Mouse (Mus musculus) bone marrow macrophage, adult 2 months (primary cell): ENCODE results near the gene Dnase1l1. TPM values are rescaled to one million over a fixed set of nuclear protein-coding genes. Genes with fewer than 3 reads are reported as not detected.

Experiments used
- H3K27ac ChIP-seq: 2 replicates; pipeline ENCODE4 v1.5.1; 2012; ENCODE audit warnings: low read depth, low read length; ENCODE audit not compliant: insufficient read depth
- H3K4me1 ChIP-seq: 2 replicates; pipeline ENCODE4 v1.6.1; 2012; ENCODE audit warnings: low read length; ENCODE audit not compliant: control insufficient read depth, insufficient read depth
- H3K4me3 ChIP-seq: 2 replicates; pipeline ENCODE4 v1.5.1; 2012; ENCODE audit warnings: mild to moderate bottlenecking, low read length, moderate library complexity; ENCODE audit not compliant: insufficient read depth
- CTCF ChIP-seq: IDR thresholded peaks from 2 replicates; pipeline ENCODE4 v1.5.1; 2012; ENCODE audit warnings: low read depth, mild to moderate bottlenecking, low read length, moderate library complexity
- POLR2A ChIP-seq: IDR thresholded peaks from 2 replicates; pipeline ENCODE4 v1.6.1; 2012; ENCODE audit warnings: mild to moderate bottlenecking, low read depth, low read length, borderline replicate concordance
- polyA plus RNA-seq: library from polyadenylated mRNA; stranded (reverse); fragments of >200 nt; gene quantifications from 2 replicates; pipeline ENCODE4 v1.2.4, GENCODE M21; 2012; ENCODE audit not compliant: missing spikeins, insufficient read depth, insufficient read length

Dnase1l1 gene
- polyA plus RNA-seq, 1 experiment = 292 TPM

GRCm38 (mm10) chrX:74245687-74246086 is 36.5 kb downstream of the Dnase1l1 start:
- Histone ChIP-seq H3K4me3 (peak overlapping the region; percentile 65), H3K4me1 (peaks cover 36% of the 10 kb centered on the region)

GRCm38 (mm10) chrX:74245107-74245506 is 37.0 kb downstream of the Dnase1l1 start:
- peaks cover 34% of the 10 kb centered on the region for H3K4me1 ChIP-seq
- TF ChIP-seq POLR2A (no peak), CTCF (no peak)
- H3K27ac ChIP-seq = peak overlapping the region; percentile 73
- peak overlapping the region; percentile 65 for H3K4me3 ChIP-seq

More at GRCm38 (mm10) chrX:74245687-74246086, 36.5 kb downstream of the Dnase1l1 start:
- peak overlapping the region; percentile 73 for H3K27ac ChIP-seq
- TF ChIP-seq POLR2A = no peak
- no peak for TF ChIP-seq CTCF

GRCm38 (mm10) chrX:74244614-74245083 is 37.5 kb downstream of the Dnase1l1 start:
- peaks cover 32% of the 10 kb centered on the region for H3K4me1 ChIP-seq
- TF ChIP-seq POLR2A (no peak), CTCF (no peak)
- H3K27ac ChIP-seq = peak overlapping the region; percentile 96
- H3K4me3 ChIP-seq = peak overlapping the region; percentile 65

- H3K4me1 ChIP-seq = peaks cover 29% of the 10 kb centered on the region
- peak overlapping the region; percentile 65; the same call in 1 of the 2 replicates for H3K4me3 ChIP-seq
- no peak for TF ChIP-seq POLR2A
- TF ChIP-seq CTCF = no peak
- peak overlapping the region; percentile 96 for H3K27ac ChIP-seq
These were observed 38.3 kb downstream of the Dnase1l1 start for GRCm38 (mm10) chrX:74243807-74244206.

GRCm38 (mm10) chrX:74243396-74243795 is 38.7 kb downstream of the Dnase1l1 start:
- H3K4me3 ChIP-seq = peak overlapping the region; percentile 37; the same call in 1 of the 2 replicates
- TF ChIP-seq CTCF = no peak
- TF ChIP-seq POLR2A = no peak
- peak overlapping the region; percentile 96 for H3K27ac ChIP-seq

GRCm38 (mm10) chrX:74240332-74240731 is 41.8 kb downstream of the Dnase1l1 start:
- Histone ChIP-seq H3K4me3 (no peak overlapping the region), H3K27ac (no peak overlapping the region), H3K4me1 (peaks cover 25% of the 10 kb centered on the region)
- no peak for TF ChIP-seq CTCF
- no peak for TF ChIP-seq POLR2A

More at GRCm38 (mm10) chrX:74243396-74243795, 38.7 kb downstream of the Dnase1l1 start:
- H3K4me1 ChIP-seq = peaks cover 29% of the 10 kb centered on the region

- H3K4me1 ChIP-seq = no peaks in the 10 kb centered on the region
- no peak overlapping the region for H3K27ac ChIP-seq
- H3K4me3 ChIP-seq = no peak overlapping the region
- no peak for TF ChIP-seq POLR2A
- no peak for TF ChIP-seq CTCF
These were observed 48.9 kb downstream of the Dnase1l1 start for GRCm38 (mm10) chrX:74233196-74233595.

GRCm38 (mm10) chrX:74230038-74230437 is 52.1 kb downstream of the Dnase1l1 start:
- Histone ChIP-seq H3K4me1 (no peaks in the 10 kb centered on the region), H3K27ac (no peak overlapping the region), H3K4me3 (no peak overlapping the region)
- no peak for TF ChIP-seq CTCF
- no peak for TF ChIP-seq POLR2A

Other genes with a start within 250 kb of the Dnase1l1 start
- not detected in 2 replicates for gene Opn1mw, start 154.9 kb downstream of the Dnase1l1 start, polyA plus RNA-seq
- 26.2 and 27.3 TPM in 2 replicates for gene Mecp2, start 147.0 kb downstream of the Dnase1l1 start, polyA plus RNA-seq
- gene Tex28, start 114.5 kb downstream of the Dnase1l1 start, polyA plus RNA-seq = not detected in 2 replicates
- gene Tktl1, start 105.1 kb downstream of the Dnase1l1 start, polyA plus RNA-seq = not detected in 2 replicates
- gene Flna, start 32.5 kb downstream of the Dnase1l1 start, polyA plus RNA-seq = 326 and 442 TPM in 2 replicates
- 61.4 and 66.9 TPM in 2 replicates for gene Emd, start 27.6 kb downstream of the Dnase1l1 start, polyA plus RNA-seq
- 136 and 172 TPM in 2 replicates for gene Rpl10, start 11.5 kb downstream of the Dnase1l1 start, polyA plus RNA-seq
- gene Taz, start 425 bp downstream of the Dnase1l1 start, polyA plus RNA-seq = 74.6 and 79.4 TPM in 2 replicates
- 529 and 540 TPM in 2 replicates for gene Atp6ap1, start 14.8 kb upstream of the Dnase1l1 start, polyA plus RNA-seq
- gene Gdi1, start 22.7 kb upstream of the Dnase1l1 start, polyA plus RNA-seq = 160 and 185 TPM in 2 replicates
- 76.2 and 87.8 TPM in 2 replicates for gene Fam50a, start 30.7 kb upstream of the Dnase1l1 start, polyA plus RNA-seq
- 2.5 and 3.8 TPM in 2 replicates for gene Plxna3, start 46.7 kb upstream of the Dnase1l1 start, polyA plus RNA-seq
- gene Lage3, start 71.3 kb upstream of the Dnase1l1 start, polyA plus RNA-seq = 45.1 and 50.3 TPM in 2 replicates
- gene Ubl4a, start 90.9 kb upstream of the Dnase1l1 start, polyA plus RNA-seq = 20.5 and 23.7 TPM in 2 replicates
- gene Slc10a3, start 91.0 kb upstream of the Dnase1l1 start, polyA plus RNA-seq = 13.5 and 15.2 TPM in 2 replicates
- gene Fam3a, start 110.9 kb upstream of the Dnase1l1 start, polyA plus RNA-seq = 22.2 and 26.8 TPM in 2 replicates
- gene Ikbkg, start 111.0 kb upstream of the Dnase1l1 start, polyA plus RNA-seq = 28.4 and 34.5 TPM in 2 replicates
- gene G6pdx, start 146.9 kb upstream of the Dnase1l1 start, polyA plus RNA-seq = 156 and 180 TPM in 2 replicates
- gene Gm6880, start 199.1 kb upstream of the Dnase1l1 start, polyA plus RNA-seq = not detected in 2 replicates